Mouse (Mus musculus) testis, postnatal 10 days (tissue): ENCODE results near the gene Ptprd.
A peak's percentile ranks its signal among the peaks of the same experiment; 100 is the strongest.

ENCODE experiments used
- DNase-seq: peaks from one replicate; pipeline ENCODE4 v3.0.0; 2021; ENCODE audit warnings: low spot score

The Ptprd gene

GRCm38 (mm10) chr4:78211529-78212494, at the start of gene Ptprd:
Gene Ptprd, minus strand, starts transcription at chr4:78211961.
- peak; percentile 49 for DNase-seq

- DNase-seq, result no peak
Observed at GRCm38 (mm10) chr4:78235820-78236219, 24.1 kb upstream of the Ptprd start.

GRCm38 (mm10) chr4:78235316-78235715, 23.6 kb upstream of the Ptprd start:
- no peak for DNase-seq

GRCm38 (mm10) chr4:78234681-78235080, 22.9 kb upstream of the Ptprd start:
- no peak for DNase-seq

GRCm38 (mm10) chr4:78213949-78214348, 2.2 kb upstream of the Ptprd start:
- no peak for DNase-seq

GRCm38 (mm10) chr4:78212941-78213340, 1.2 kb upstream of the Ptprd start:
- DNase-seq, result no peak

GRCm38 (mm10) chr4:78210878-78211528, 758 bp downstream of the Ptprd start:
- DNase-seq, result no peak

GRCm38 (mm10) chr4:78205018-78205417, 6.7 kb downstream of the Ptprd start:
- DNase-seq, result no peak

- DNase-seq, result no peak
Observed at GRCm38 (mm10) chr4:78168447-78168846, 43.3 kb downstream of the Ptprd start.

- DNase-seq, result no peak
Observed at GRCm38 (mm10) chr4:78160451-78160850, 51.3 kb downstream of the Ptprd start.

GRCm38 (mm10) chr4:78150561-78150960, 61.2 kb downstream of the Ptprd start:
- no peak for DNase-seq

GRCm38 (mm10) chr4:78142767-78143148, 69.0 kb downstream of the Ptprd start:
- no peak for DNase-seq

- DNase-seq, result no peak
Observed at GRCm38 (mm10) chr4:78142088-78142766, 69.5 kb downstream of the Ptprd start.

- DNase-seq, result no peak
Observed at GRCm38 (mm10) chr4:78110898-78111297, 100.9 kb downstream of the Ptprd start.

- DNase-seq, result no peak
Observed at GRCm38 (mm10) chr4:78097526-78097925, 114.2 kb downstream of the Ptprd start.

GRCm38 (mm10) chr4:78082744-78083143, 129.0 kb downstream of the Ptprd start:
- DNase-seq, result no peak

GRCm38 (mm10) chr4:78077499-78077898, 134.3 kb downstream of the Ptprd start:
- no peak for DNase-seq

- no peak for DNase-seq
Observed at GRCm38 (mm10) chr4:78077087-78077486, 134.7 kb downstream of the Ptprd start.

GRCm38 (mm10) chr4:78038401-78038800, 173.4 kb downstream of the Ptprd start:
- no peak for DNase-seq

- DNase-seq, result no peak
Observed at GRCm38 (mm10) chr4:78002065-78002464, 209.7 kb downstream of the Ptprd start.

GRCm38 (mm10) chr4:77992709-77993108, 219.1 kb downstream of the Ptprd start:
- DNase-seq, result no peak

GRCm38 (mm10) chr4:77982094-77982493, 229.7 kb downstream of the Ptprd start:
- DNase-seq, result no peak

- no peak for DNase-seq
Observed at GRCm38 (mm10) chr4:77961711-77962110, 250.1 kb downstream of the Ptprd start.
